Comparison of ENCODE assay signal across 16 mouse cellular contexts in the genomic region with DNA sequence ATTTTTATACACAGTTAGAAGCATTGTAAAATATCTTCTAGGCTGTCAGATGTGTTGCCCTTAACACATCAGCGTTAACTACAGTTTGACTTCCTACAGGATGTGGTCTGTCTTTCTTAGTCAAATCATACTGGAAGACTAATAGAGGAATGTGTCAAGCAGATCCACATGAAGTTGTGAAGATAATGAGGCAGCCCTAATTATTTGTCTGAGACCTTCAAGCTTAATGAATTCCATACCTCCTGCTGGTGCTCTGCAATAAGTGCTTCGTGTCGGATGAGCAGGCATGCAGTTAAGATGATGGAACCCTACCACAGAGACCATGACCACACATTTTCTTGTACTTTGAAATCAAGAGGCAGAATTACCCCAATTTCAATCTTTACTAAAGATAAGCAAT.
"Had no signal": no experiment of that assay in that cellular context is flagged by ENCODE, and none has a peak within 500 bp of the region (broad histone marks: within the 10 kb centered on the region; RNA-seq: fewer than 3 reads in every experiment).

No protein-coding gene starts in this region.

- DNase-seq: right cerebral cortex, adult 18-20 months; right cerebral cortex, postnatal 14 days; right cerebral cortex, postnatal 25 days; right cerebral cortex, postnatal 4 days; spleen, adult 18-20 months; thymus, adult 18-20 months; thymus, adult 2 months; thymus, postnatal 14 days; thymus, postnatal 25 days; thymus, postnatal 36 days; thymus, postnatal 4 days had no signal

- H3K4me3 ChIP-seq: neural tube, embryonic 12.5 days; neural tube, embryonic 13.5 days; neural tube, embryonic 15.5 days; stomach, embryonic 15.5 days had no signal

- H3K9ac ChIP-seq: neural tube, embryonic 12.5 days; neural tube, embryonic 13.5 days; neural tube, embryonic 15.5 days; stomach, embryonic 15.5 days had no signal

- H3K27me3 ChIP-seq: neural tube, embryonic 12.5 days; neural tube, embryonic 13.5 days; neural tube, embryonic 15.5 days; stomach, embryonic 15.5 days had no signal

- H3K27ac ChIP-seq: neural tube, embryonic 12.5 days; neural tube, embryonic 13.5 days; neural tube, embryonic 15.5 days; stomach, embryonic 15.5 days; stomach, postnatal 0 days had no signal

- H3K4me2 ChIP-seq: neural tube, embryonic 12.5 days; neural tube, embryonic 13.5 days; neural tube, embryonic 15.5 days; stomach, embryonic 15.5 days had no signal

- H3K4me1 ChIP-seq: neural tube, embryonic 12.5 days; stomach, embryonic 15.5 days had no signal

- H3K36me3 ChIP-seq: neural tube, embryonic 12.5 days; neural tube, embryonic 13.5 days; neural tube, embryonic 15.5 days; stomach, embryonic 15.5 days had no signal

- H3K9me3 ChIP-seq: neural tube, embryonic 12.5 days; neural tube, embryonic 13.5 days; neural tube, embryonic 15.5 days; stomach, embryonic 15.5 days had no signal
